Mouse (Mus musculus) inflammation-experienced regulatory T-cells, adult 6 months (primary cell): ENCODE results near the gene F2rl1. TPM values are rescaled to one million over a fixed set of nuclear protein-coding genes. Genes with fewer than 3 reads are reported as not detected.
"Not testable (repeated sequence)": the region's sequence is repeated elsewhere in the genome, so short reads cannot be mapped to it uniquely, and the experiment has no call there.

Source experiments
- ATAC-seq: one replicate; pipeline ENCODE4 v1.8.0; 2017
- polyA plus RNA-seq, 3 experiments: library from polyadenylated mRNA; unstranded; fragments of 100-300 nt; shearing (Covaris generic); gene quantifications; one replicate each; pipeline ENCODE4 v1.2.1; 2017

Gene F2rl1
- polyA plus RNA-seq, 3 experiments from 2014 or later = 11.0 to 24.6 (median 12.1) TPM

- ATAC-seq = not testable (repeated sequence)
Measured at GRCm38 (mm10) chr13:95533121-95533520, 8.1 kb upstream of the F2rl1 start.

- ATAC-seq = no peak
Measured at GRCm38 (mm10) chr13:95531273-95532045, 6.4 kb upstream of the F2rl1 start.

GRCm38 (mm10) chr13:95529246-95529645, 4.2 kb upstream of the F2rl1 start:
- ATAC-seq = no peak

GRCm38 (mm10) chr13:95524424-95524673, 678 bp downstream of the F2rl1 start:
- peak; percentile 27 for ATAC-seq

GRCm38 (mm10) chr13:95523659-95524423, 1.2 kb downstream of the F2rl1 start:
- ATAC-seq = peak; percentile 25

GRCm38 (mm10) chr13:95522176-95522575, 2.9 kb downstream of the F2rl1 start:
- ATAC-seq = no peak

- peak; percentile 79 for ATAC-seq
Measured at GRCm38 (mm10) chr13:95521029-95521428, 4.0 kb downstream of the F2rl1 start.

- ATAC-seq = no peak
Measured at GRCm38 (mm10) chr13:95514756-95515155, 10.3 kb downstream of the F2rl1 start.

GRCm38 (mm10) chr13:95510054-95510453, 15.0 kb downstream of the F2rl1 start:
- ATAC-seq = no peak

- ATAC-seq = no peak
Measured at GRCm38 (mm10) chr13:95503279-95503917, 21.6 kb downstream of the F2rl1 start.

- ATAC-seq = no peak
Measured at GRCm38 (mm10) chr13:95496601-95497000, 28.4 kb downstream of the F2rl1 start.

GRCm38 (mm10) chr13:95494812-95495211, 30.2 kb downstream of the F2rl1 start:
- ATAC-seq = no peak

GRCm38 (mm10) chr13:95493296-95493695, 31.7 kb downstream of the F2rl1 start:
- ATAC-seq = no peak

- no peak for ATAC-seq
Measured at GRCm38 (mm10) chr13:95491327-95491726, 33.7 kb downstream of the F2rl1 start.

GRCm38 (mm10) chr13:95484664-95485063, 40.4 kb downstream of the F2rl1 start:
- ATAC-seq = no peak

GRCm38 (mm10) chr13:95481428-95481827, 43.6 kb downstream of the F2rl1 start:
- peak; percentile 54 for ATAC-seq

GRCm38 (mm10) chr13:95478671-95479413, 46.2 kb downstream of the F2rl1 start, which contains the start of gene S100z:
Gene S100z (minus strand): TSS chr13:95478721.
- no peak for ATAC-seq

- ATAC-seq = no peak
Measured at GRCm38 (mm10) chr13:95477173-95477572, 47.9 kb downstream of the F2rl1 start.

- no peak for ATAC-seq
Measured at GRCm38 (mm10) chr13:95475124-95475523, 49.9 kb downstream of the F2rl1 start.

- ATAC-seq = no peak
Measured at GRCm38 (mm10) chr13:95474294-95474693, 50.7 kb downstream of the F2rl1 start.

GRCm38 (mm10) chr13:95470970-95471369, 54.1 kb downstream of the F2rl1 start:
- no peak for ATAC-seq
